Mouse (Mus musculus) liver, postnatal 0 days (tissue): ENCODE results near the gene Camp. TPM values are rescaled to one million over a fixed set of nuclear protein-coding genes. Genes with fewer than 3 reads are reported as not detected.

ENCODE experiments used
- ATAC-seq: fragments of 200-750 bp; cut with Nextera tagmentation; 2 replicates; pipeline ENCODE4 v1.8.0; 2017; ENCODE audit warnings: mild to moderate bottlenecking, moderate library complexity
- DNase-seq: peaks from one replicate; pipeline ENCODE4 v3.0.0-alpha.2; 2016
- H3K27ac ChIP-seq: fragments of 300-500 bp; sonication (generic); 2 replicates; pipeline ENCODE4 v1.5.1; 2014; ENCODE audit warnings: antibody characterized with exemption, moderate library complexity, mild to moderate bottlenecking, low read depth
- H3K27me3 ChIP-seq: fragments of 300-500 bp; sonication (generic); 2 replicates; pipeline ENCODE4 v1.6.1; 2014; ENCODE audit warnings: low read length, control low read depth, mixed read lengths; ENCODE audit not compliant: insufficient read depth
- H3K36me3 ChIP-seq: fragments of 300-500 bp; sonication (generic); replicated peaks from 2 replicates; pipeline ENCODE4 v1.6.1; 2014; ENCODE audit warnings: mild to moderate bottlenecking, control low read depth, low read length, moderate library complexity, mixed read lengths; ENCODE audit not compliant: insufficient read depth
- H3K4me1 ChIP-seq: fragments of 300-500 bp; sonication (generic); 2 replicates; pipeline ENCODE4 v1.6.1; 2014; ENCODE audit warnings: antibody characterized with exemption, mild to moderate bottlenecking, control low read depth; ENCODE audit not compliant: insufficient read depth
- H3K4me2 ChIP-seq: fragments of 300-500 bp; sonication (generic); 2 replicates; pipeline ENCODE4 v1.6.1; 2014; ENCODE audit warnings: low read depth, mild to moderate bottlenecking, low read length, moderate library complexity, mixed read lengths
- H3K4me3 ChIP-seq: fragments of 300-500 bp; sonication (generic); 2 replicates; pipeline ENCODE4 v1.5.1; 2014; ENCODE audit warnings: low read depth, low read length
- H3K9ac ChIP-seq: fragments of 300-500 bp; sonication (generic); replicated peaks from 2 replicates; pipeline ENCODE4 v1.6.1; 2014; ENCODE audit warnings: mild to moderate bottlenecking, moderate library complexity
- H3K9me3 ChIP-seq: fragments of 300-500 bp; sonication (generic); 2 replicates; pipeline ENCODE4 v1.6.1; 2016; ENCODE audit warnings: mild to moderate bottlenecking, control low read depth, low read length, mixed read lengths
- CTCF ChIP-seq: sonication (generic); IDR thresholded peaks from 2 replicates; pipeline ENCODE4 v1.5.1; 2016; ENCODE audit warnings: antibody characterized with exemption, low read depth
- EP300 ChIP-seq: IDR thresholded peaks from 2 replicates; pipeline ENCODE4 v1.6.1; 2016; ENCODE audit warnings: antibody characterized with exemption, low read depth, mild to moderate bottlenecking
- WGBS: fragments of 180-500 bp; shearing (Covaris S2); extraction: QIAGEN DNeasy Blood & Tissue Kit; methylation state at CpG from one replicate; pipeline ENCODE4 v1.1.7; 2014; ENCODE audit not compliant: insufficient replicate concordance; 5-methylcytosine and 5-hydroxymethylcytosine counted together
- polyA plus RNA-seq: library from polyadenylated mRNA; unstranded; fragments of >200 nt; fragmentation: Nextera tagmentation; extraction: Ambion mirVana; gene quantifications from 2 replicates; pipeline ENCODE4 v1.2.1, GENCODE M21; 2015

Camp gene
- polyA plus RNA-seq, 1 experiment from 2014 or later: 659 TPM

DNA sequence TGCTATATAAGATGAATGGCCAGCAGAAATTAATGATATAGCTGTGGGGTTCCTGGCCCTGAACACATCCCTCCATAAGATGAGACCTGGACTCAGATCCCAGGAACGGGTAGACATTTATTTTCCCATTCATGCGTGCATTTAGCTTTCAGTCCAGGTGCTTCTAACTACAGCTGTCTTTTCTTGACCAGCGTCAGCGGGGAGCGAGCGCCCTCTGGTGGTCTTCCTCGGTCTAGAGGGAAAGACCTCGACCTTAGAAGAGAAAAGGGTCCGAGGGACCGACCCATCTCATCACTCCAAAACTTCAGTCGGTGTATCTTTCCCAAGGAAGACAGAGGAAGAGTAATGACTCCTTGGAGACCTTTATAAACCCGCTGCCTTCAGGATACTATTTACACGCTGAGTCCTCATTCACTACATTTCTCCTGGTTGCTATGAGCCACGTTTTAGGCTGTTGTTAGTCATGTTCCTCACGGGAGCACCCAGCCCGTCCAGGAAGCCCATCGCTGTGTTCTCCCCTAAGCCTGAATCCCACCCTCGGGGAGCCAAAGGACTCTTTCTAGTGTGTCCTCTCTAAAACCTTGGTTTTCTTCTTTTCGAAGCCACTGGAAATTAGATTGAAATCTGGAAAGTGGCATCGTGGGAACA is 13.1 kb upstream of the Camp start:
- ATAC-seq (peak; percentile 73), DNase-seq (peak; percentile 88)
- H3K4me2 ChIP-seq: peak overlapping the region; percentile 61
- H3K36me3 ChIP-seq: no peaks in the 10 kb centered on the region
- 6% methylated on average over 20 of the region's 20 CpGs for WGBS
- H3K9ac ChIP-seq: no peak overlapping the region
- H3K27ac ChIP-seq: no peak overlapping the region
- TF ChIP-seq CTCF (peak; percentile 94), EP300 (no peak)
- peak overlapping the region; percentile 28 for H3K4me3 ChIP-seq
- peaks cover 2% of the 10 kb centered on the region; the same call in 1 of the 2 replicates for H3K4me1 ChIP-seq
- no peaks in the 10 kb centered on the region for H3K27me3 ChIP-seq
- H3K9me3 ChIP-seq: no peaks in the 10 kb centered on the region

DNA sequence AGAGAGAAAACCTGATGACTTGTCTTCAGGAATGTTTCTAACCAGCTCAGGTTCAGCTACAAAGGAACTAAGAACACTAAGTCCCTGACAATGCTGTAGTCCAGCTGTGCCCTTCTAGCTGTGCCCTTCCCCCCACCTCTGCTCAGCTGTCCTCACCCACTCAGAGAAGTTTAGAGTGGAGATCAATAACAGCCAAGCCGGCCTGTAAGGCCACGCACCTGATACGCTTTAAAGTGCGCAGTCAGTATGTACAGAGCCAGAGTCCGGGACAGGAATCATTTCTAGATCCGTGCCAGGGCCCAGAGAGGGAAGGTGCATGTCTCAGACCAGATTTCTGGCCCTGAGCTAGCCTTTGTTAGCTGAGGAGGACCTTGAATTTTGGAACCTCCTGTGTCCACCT is 6.5 kb upstream of the Camp start:
- WGBS: 54% methylated on average over 6 of the region's 6 CpGs
- peak; percentile 30 for DNase-seq
- Histone ChIP-seq H3K9ac (no peak overlapping the region), H3K4me1 (peaks cover 8% of the 10 kb centered on the region; the same call in 1 of the 2 replicates), H3K9me3 (no peaks in the 10 kb centered on the region), H3K4me3 (no peak overlapping the region), H3K36me3 (no peaks in the 10 kb centered on the region), H3K4me2 (no peak overlapping the region), H3K27me3 (no peaks in the 10 kb centered on the region), H3K27ac (peak overlapping the region; percentile 59)
- TF ChIP-seq EP300: no peak
- TF ChIP-seq CTCF: no peak
- peak; percentile 93 for ATAC-seq

DNA sequence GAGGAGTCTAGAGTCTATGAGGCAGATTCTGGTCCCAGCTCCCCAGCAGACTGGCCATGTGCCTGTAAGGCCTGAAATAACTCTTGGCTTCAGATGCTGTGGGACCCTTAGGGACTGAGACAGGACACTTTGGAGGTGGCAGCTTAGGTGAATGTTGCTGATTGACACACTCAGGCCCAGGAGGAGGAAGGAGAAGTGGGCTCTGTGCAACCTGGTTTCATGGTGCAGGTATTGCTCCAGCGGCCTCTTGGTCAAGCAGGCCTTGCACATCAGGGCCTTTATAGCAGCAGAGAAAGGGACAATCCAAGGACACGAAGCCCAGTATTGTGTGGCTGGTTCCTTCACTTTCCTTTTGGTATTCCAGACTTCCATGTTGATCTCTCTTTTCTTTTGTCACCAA is 4.9 kb upstream of the Camp start:
- 61% methylated on average over 2 of the region's 2 CpGs for WGBS
- Histone ChIP-seq H3K27me3 (no peaks in the 10 kb centered on the region), H3K9me3 (no peaks in the 10 kb centered on the region), H3K4me1 (peaks cover 8% of the 10 kb centered on the region; the same call in 1 of the 2 replicates), H3K27ac (peak overlapping the region; percentile 16; the same call in 1 of the 2 replicates), H3K36me3 (no peaks in the 10 kb centered on the region), H3K4me3 (no peak overlapping the region), H3K9ac (no peak overlapping the region), H3K4me2 (no peak overlapping the region)
- TF ChIP-seq CTCF: no peak
- no peak for TF ChIP-seq EP300
- DNase-seq (peak; percentile 37), ATAC-seq (peak; percentile 26; the same call in 1 of the 2 replicates)

DNA sequence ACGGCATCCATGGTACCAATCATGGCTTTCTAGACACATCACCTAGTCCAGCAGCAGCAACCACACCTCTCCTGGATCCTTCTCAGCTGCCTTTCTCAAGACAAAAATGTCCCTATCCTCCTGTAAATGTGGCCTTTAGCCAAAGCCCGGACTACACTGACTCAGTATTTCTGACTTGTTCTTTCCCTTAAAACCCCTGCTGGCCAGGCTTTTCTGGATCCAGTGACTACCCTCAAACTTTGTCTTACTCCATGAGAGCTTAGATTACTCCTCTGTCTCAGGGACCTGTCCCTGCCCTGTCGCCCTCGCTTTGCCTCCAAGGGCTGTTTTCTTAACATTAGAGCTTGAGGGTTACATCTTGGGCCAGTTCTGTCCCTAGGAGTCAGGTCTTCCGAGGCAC is 682 bp upstream of the Camp start:
- Histone ChIP-seq H3K27ac (no peak overlapping the region), H3K4me2 (no peak overlapping the region), H3K9me3 (no peaks in the 10 kb centered on the region), H3K36me3 (no peaks in the 10 kb centered on the region), H3K27me3 (no peaks in the 10 kb centered on the region), H3K9ac (no peak overlapping the region), H3K4me3 (no peak overlapping the region), H3K4me1 (0 out of 2 replicates have a peak, but pooled peaks cover 3% of the 10 kb centered on the region)
- WGBS: 78% methylated on average over 5 of the region's 5 CpGs
- no peak for TF ChIP-seq CTCF
- TF ChIP-seq EP300: no peak
- DNase-seq: no peak
- ATAC-seq: no peak

DNA sequence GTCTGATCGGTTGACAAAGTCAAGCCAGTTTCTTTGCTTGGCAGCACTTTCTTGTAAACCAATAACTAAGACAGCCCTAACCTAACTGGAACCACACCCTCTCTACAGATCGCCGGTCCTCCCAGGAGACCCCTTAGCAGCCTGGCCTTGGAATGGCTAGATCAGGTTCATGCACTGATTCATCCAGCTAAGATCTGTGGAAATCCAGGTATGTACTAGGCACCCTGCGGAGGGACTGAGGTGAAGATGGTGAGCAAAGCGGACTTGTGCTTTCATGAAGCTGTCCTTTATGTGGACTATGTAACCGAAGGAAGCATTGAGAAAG is 16.4 kb downstream of the Camp start:
- H3K27ac ChIP-seq: peak overlapping the region; percentile 74
- peaks cover 9% of the 10 kb centered on the region; the same call in 1 of the 2 replicates for H3K4me1 ChIP-seq
- peak overlapping the region; percentile 84 for H3K4me3 ChIP-seq
- WGBS: 5% methylated on average over 6 of the region's 6 CpGs
- H3K36me3 ChIP-seq: no peaks in the 10 kb centered on the region
- H3K9ac ChIP-seq: peak overlapping the region; percentile 60
- DNase-seq: no peak
- no peaks in the 10 kb centered on the region for H3K9me3 ChIP-seq
- 0 out of 2 replicates have a peak, but pooled peaks have one; percentile 6 for ATAC-seq
- H3K4me2 ChIP-seq: peak overlapping the region; percentile 99
- TF ChIP-seq EP300 (no peak), CTCF (no peak)
- no peaks in the 10 kb centered on the region for H3K27me3 ChIP-seq

DNA sequence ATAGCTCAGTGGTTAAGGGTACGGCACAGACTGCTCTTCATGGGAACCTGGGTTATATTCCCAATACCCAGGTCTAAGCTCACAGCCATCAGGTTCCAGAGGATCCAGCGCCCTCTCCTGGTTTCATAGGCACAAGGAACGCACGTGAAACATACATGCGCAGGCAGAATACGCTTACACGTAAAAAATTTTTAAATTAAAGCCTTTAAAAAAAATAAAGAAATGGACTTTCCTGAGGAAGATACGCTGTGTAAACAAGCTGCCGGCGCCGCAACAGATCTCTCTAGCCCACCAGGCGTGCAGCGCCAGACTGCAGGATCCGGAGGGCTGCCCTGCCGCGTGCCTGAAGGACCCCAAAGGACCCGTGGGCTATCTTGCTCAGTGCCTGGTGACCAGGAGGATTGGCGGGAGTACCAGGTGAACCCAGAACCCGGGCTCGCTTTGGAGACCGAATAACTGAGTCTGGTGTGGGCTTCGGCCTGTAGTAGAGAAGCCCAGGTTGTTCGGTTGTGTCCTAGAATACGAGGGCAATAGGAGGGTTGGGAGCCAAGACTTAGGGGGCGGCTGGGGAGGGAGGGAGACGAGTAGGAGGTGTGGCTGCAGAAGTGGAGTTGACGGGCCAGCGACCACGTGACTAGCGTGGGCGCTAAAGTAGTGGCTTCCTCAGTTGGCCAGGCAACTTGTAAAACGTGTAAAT is 16.9 kb downstream of the Camp start, which contains the start of gene Nme6:
Nme6 (plus strand) TSS at position 359 of the 697 bp plus-strand sequence.
- WGBS: under 1% methylated on average over 32 of the region's 32 CpGs
- Histone ChIP-seq H3K27me3 (no peaks in the 10 kb centered on the region), H3K4me2 (peak within 1 kb of the TSS; percentile 99), H3K9ac (peak within 1 kb of the TSS; percentile 60), H3K4me1 (peaks cover 9% of the 10 kb centered on the region; the same call in 1 of the 2 replicates), H3K27ac (peak within 1 kb of the TSS; percentile 74), H3K4me3 (peak within 1 kb of the TSS; percentile 84), H3K9me3 (no peaks in the 10 kb centered on the region), H3K36me3 (no peaks in the 10 kb centered on the region)
- peak; percentile 99 for ATAC-seq
- DNase-seq: peak; percentile 93
- peak; percentile 80 for TF ChIP-seq CTCF
- TF ChIP-seq EP300: 0 out of 2 replicates have a peak, but pooled peaks have one; percentile 6
